Mouse (Mus musculus) testis, adult 2 months (tissue): ENCODE results near the gene Ankrd33.

Experiments used
- CTCF ChIP-seq: fragments of 200-500 bp; IDR thresholded peaks from 2 replicates; pipeline ENCODE4 v1.5.1; 2012; ENCODE audit warnings: low read depth, mild to moderate bottlenecking, inconsistent platforms, low read length, moderate library complexity; ENCODE audit not compliant: control insufficient read depth, insufficient read depth, insufficient replicate concordance
- POLR2A ChIP-seq: fragments of 200-500 bp; IDR thresholded peaks from 2 replicates; pipeline ENCODE4 v1.6.1; 2012; ENCODE audit warnings: low read depth, mild to moderate bottlenecking, inconsistent platforms, low read length, moderate library complexity; ENCODE audit not compliant: control insufficient read depth

- TF ChIP-seq CTCF (peak; percentile 85; the same call in 1 of the 2 replicates), POLR2A (peak; percentile 39; the same call in 1 of the 2 replicates)
These were observed 30.0 kb downstream of the Ankrd33 start for GRCm38 (mm10) chr15:101145424-101146099.
